ENCODE assay signal across 14 mouse cellular contexts in the genomic region with DNA sequence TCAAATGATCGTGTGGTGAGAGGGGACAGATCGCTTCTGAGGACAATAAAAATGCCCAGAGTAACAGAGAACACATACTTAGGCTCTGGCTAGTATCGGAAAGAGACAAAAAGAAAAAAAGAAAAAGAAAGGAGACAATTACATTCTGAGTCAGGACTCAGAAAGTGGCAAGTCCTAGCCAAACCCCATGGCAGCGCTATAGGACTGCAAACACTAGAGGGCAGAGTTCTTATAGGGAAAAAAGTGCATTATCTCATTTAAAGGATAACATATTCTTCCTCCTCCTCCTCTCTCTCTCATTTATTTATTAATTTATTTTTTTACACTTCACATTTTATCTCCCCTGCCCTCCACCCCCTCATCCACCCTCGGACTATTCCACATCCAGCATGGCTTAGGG.
DNase-seq lines count a peak whose midpoint lies in the region; ATAC-seq and TF ChIP-seq lines count a peak whose summit lies in the region.
"Had no signal": no experiment of that assay in that cellular context is flagged by ENCODE, and none has a peak within 500 bp of the region (broad histone marks: within the 10 kb centered on the region; RNA-seq: fewer than 3 reads in every experiment).

No protein-coding gene starts in this region.

- no peaks in the 10 kb centered on the region for H3K27me3 ChIP-seq in hindbrain, postnatal 0 days (ENCODE audit: insufficient read depth, low read length)
- H3K27me3 ChIP-seq in hindbrain, embryonic 13.5 days = no peaks in the 10 kb centered on the region
- H3K27me3 ChIP-seq in splenic B cell, adult 2 months (ENCODE audit: control insufficient read depth, insufficient read depth, low read length, poor library complexity, severe bottlenecking) = no peaks in the 10 kb centered on the region

- H3K4me2 ChIP-seq in hindbrain, postnatal 0 days (ENCODE audit: low read depth, low read length) = no peak overlapping the region
- no peak overlapping the region for H3K4me2 ChIP-seq in hindbrain, embryonic 13.5 days
- H3K4me2 ChIP-seq: limb, embryonic 13.5 days had no signal

- H3K9me3 ChIP-seq in hindbrain, postnatal 0 days (ENCODE audit: low read length) = no peaks in the 10 kb centered on the region
- H3K9me3 ChIP-seq in hindbrain, embryonic 13.5 days = no peaks in the 10 kb centered on the region
- H3K9me3 ChIP-seq: heart, embryonic 10.5 days; limb, embryonic 13.5 days had no signal

- no peaks in the 10 kb centered on the region for H3K36me3 ChIP-seq in hindbrain, postnatal 0 days (ENCODE audit: insufficient read depth, low read length)
- no peaks in the 10 kb centered on the region for H3K36me3 ChIP-seq in hindbrain, embryonic 13.5 days
- no peaks in the 10 kb centered on the region for H3K36me3 ChIP-seq in splenic B cell, adult 2 months (ENCODE audit: control insufficient read depth, insufficient read depth, low read length, poor library complexity, severe bottlenecking)
- H3K36me3 ChIP-seq: G1E; heart, embryonic 10.5 days; limb, embryonic 13.5 days had no signal

- H3K4me3 ChIP-seq in hindbrain, postnatal 0 days (ENCODE audit: low read length) = no peak overlapping the region
- no peak overlapping the region for H3K4me3 ChIP-seq in hindbrain, embryonic 13.5 days
- H3K4me3 ChIP-seq: erythroblast, embryonic 14.5 days; heart, embryonic 10.5 days; limb, embryonic 13.5 days had no signal

- no peaks in the 10 kb centered on the region for H3K4me1 ChIP-seq in hindbrain, postnatal 0 days (ENCODE audit: insufficient read depth, low read length)
- H3K4me1 ChIP-seq in hindbrain, embryonic 13.5 days (replicated peaks) = peaks cover 14% of the 10 kb centered on the region

- no peak overlapping the region for H3K9ac ChIP-seq in hindbrain, postnatal 0 days (replicated peaks; ENCODE audit: low read length)
- H3K9ac ChIP-seq in hindbrain, embryonic 13.5 days = no peak overlapping the region
- H3K9ac ChIP-seq: limb, embryonic 13.5 days had no signal

- 79% methylated on average over 5 of the region's 5 CpGs for WGBS in hindbrain, postnatal 0 days
- 80% methylated on average over 5 of the region's 5 CpGs for WGBS in hindbrain, embryonic 13.5 days

- no peak for ATAC-seq in hindbrain, postnatal 0 days
- ATAC-seq in hindbrain, embryonic 13.5 days (ENCODE audit: low FRiP score) = no peak
- ATAC-seq in inflammation-experienced regulatory T-cells, adult 6 months = no peak
- ATAC-seq: activated CD4-positive, CD25-positive, alpha-beta regulatory T cell, adult 4 months had no signal

- peak; percentile 54 for TF ChIP-seq CTCF in hindbrain, postnatal 0 days (IDR thresholded peaks at IDR 0.05; ENCODE audit: low read depth)

- DNase-seq in hindbrain, postnatal 0 days (ENCODE audit: low spot score) = peak; percentile 40
- DNase-seq in lung, postnatal 36 days = peak; percentile 28
- DNase-seq in lung, postnatal 14 days = no peak
- peak; percentile 6 for DNase-seq in adipocyte (ENCODE audit: low spot score)
- DNase-seq in splenic B cell, adult 2 months (ENCODE audit: low read depth, low spot score) = peak; percentile 14
- DNase-seq: embryo, embryonic 11 days; layer of hippocampus, postnatal 36 days had no signal

- H3K27ac ChIP-seq in hindbrain, postnatal 0 days = no peak overlapping the region
- H3K27ac ChIP-seq in hindbrain, embryonic 13.5 days = no peak overlapping the region
- H3K27ac ChIP-seq: heart, embryonic 10.5 days; limb, embryonic 13.5 days had no signal
